9 mouse cellular contexts compared by ENCODE assay signal in genomic region chr9:15731758-15732748, GRCm38 (mm10). TPM values are rescaled to one million over a fixed set of nuclear protein-coding genes. Genes with fewer than 3 reads are reported as not detected.
DNase-seq lines count a peak whose midpoint lies in the region; ATAC-seq lines count a peak whose summit lies in the region.
"Had no signal": no experiment of that assay in that cellular context is flagged by ENCODE, and none has a peak within 500 bp of the region (broad histone marks: within the 10 kb centered on the region; RNA-seq: fewer than 3 reads in every experiment).

No protein-coding gene starts in this region.

- H3K27ac ChIP-seq in forebrain, embryonic 15.5 days (replicated peaks), result peak overlapping the region; percentile 56
- peak overlapping the region; percentile 73 for H3K27ac ChIP-seq in midbrain, embryonic 10.5 days (replicated peaks)
- H3K27ac ChIP-seq: heart, embryonic 15.5 days had no signal

- intact Hi-C loops in heart, postnatal 36 days (cut with DNase I), result no loop called here

- no peak overlapping the region for H3K9ac ChIP-seq in forebrain, embryonic 15.5 days (replicated peaks)
- H3K9ac ChIP-seq: heart, embryonic 15.5 days had no signal

- H3K36me3 ChIP-seq in forebrain, embryonic 15.5 days, result peaks cover 58% of the 10 kb centered on the region
- peaks cover 75% of the 10 kb centered on the region for H3K36me3 ChIP-seq in midbrain, embryonic 10.5 days

- WGBS in forebrain, embryonic 15.5 days, result 38% methylated on average over 13 of the region's 13 CpGs
- WGBS in midbrain, embryonic 10.5 days, result 54% methylated on average over 13 of the region's 13 CpGs

- peaks cover 13% of the 10 kb centered on the region for H3K4me1 ChIP-seq in forebrain, embryonic 15.5 days
- H3K4me1 ChIP-seq in midbrain, embryonic 10.5 days, result peaks cover 14% of the 10 kb centered on the region
- H3K4me1 ChIP-seq: heart, embryonic 15.5 days had no signal

- ATAC-seq in forebrain, embryonic 15.5 days (replicated peaks), result peak; percentile 89

- peak; percentile 26 for DNase-seq in lung, postnatal 36 days
- DNase-seq in lung, postnatal 4 days, result no peak
- DNase-seq in midbrain, embryonic 10.5 days (ENCODE audit: low spot score), result peak; percentile 43
- DNase-seq in cerebellum, adult 11-12 months, result no peak
- DNase-seq in cerebellum, postnatal 36 days, result no peak
- no peak for DNase-seq in heart, postnatal 36 days
- DNase-seq: cerebellum, postnatal 14 days had no signal

- no peak overlapping the region for H3K4me3 ChIP-seq in forebrain, embryonic 15.5 days
- no peak overlapping the region for H3K4me3 ChIP-seq in midbrain, embryonic 10.5 days
- H3K4me3 ChIP-seq: heart, embryonic 15.5 days had no signal

- H3K9me3 ChIP-seq in forebrain, embryonic 15.5 days, result no peaks in the 10 kb centered on the region
- no peaks in the 10 kb centered on the region for H3K9me3 ChIP-seq in midbrain, embryonic 10.5 days (replicated peaks)
- H3K9me3 ChIP-seq: heart, embryonic 15.5 days had no signal

- H3K4me2 ChIP-seq in forebrain, embryonic 15.5 days (replicated peaks), result no peak overlapping the region
- H3K4me2 ChIP-seq: heart, embryonic 15.5 days had no signal

- no peaks in the 10 kb centered on the region for H3K27me3 ChIP-seq in forebrain, embryonic 15.5 days
- H3K27me3 ChIP-seq in midbrain, embryonic 10.5 days (ENCODE audit: low read depth, poor library complexity, severe bottlenecking), result no peaks in the 10 kb centered on the region
- H3K27me3 ChIP-seq: heart, embryonic 15.5 days had no signal

RNA-seq across cellular contexts. Expression of gene Slc36a4, which starts 22.5 kb away (rescaled TPM):
- 28.6 and 29.8 TPM in 2 replicates for polyA plus RNA-seq in forebrain, embryonic 15.5 days (2015; fragmentation: Nextera tagmentation; extraction: Ambion mirVana)
- 9.4 and 12.3 TPM in 2 replicates for polyA plus RNA-seq in midbrain, embryonic 10.5 days (2016; fragmentation: Nextera tagmentation; extraction: Ambion mirVana)
- total RNA-seq in heart, postnatal 36 days (2021), result 1 to 10 TPM; 6.4 to 9.3 TPM

Comparison
In these comparisons a context has a peak if more than half of its experiments do, and no peak if none do; other contexts are left out.
1. DNase-seq: peak in lung, postnatal 36 days (single experiment) and midbrain, embryonic 10.5 days (single experiment); none in lung, postnatal 4 days (0 of 2), cerebellum, adult 11-12 months (single experiment), cerebellum, postnatal 36 days (0 of 2) and heart, postnatal 36 days (0 of 2).